Mouse (Mus musculus) v-Abl transformed pro-B cells (cell line): ENCODE measurements around the gene Plxna2.

Experiments
- in situ Hi-C, 2 experiments: fragments of 400-800 bp; cut with MboI; formaldehyde crosslinking; loops; one replicate each; pipeline ENCODE4 v1.15.1; 2025; ENCODE audit not compliant: unreplicated experiment in 2 of 2

The Plxna2 gene

DNA sequence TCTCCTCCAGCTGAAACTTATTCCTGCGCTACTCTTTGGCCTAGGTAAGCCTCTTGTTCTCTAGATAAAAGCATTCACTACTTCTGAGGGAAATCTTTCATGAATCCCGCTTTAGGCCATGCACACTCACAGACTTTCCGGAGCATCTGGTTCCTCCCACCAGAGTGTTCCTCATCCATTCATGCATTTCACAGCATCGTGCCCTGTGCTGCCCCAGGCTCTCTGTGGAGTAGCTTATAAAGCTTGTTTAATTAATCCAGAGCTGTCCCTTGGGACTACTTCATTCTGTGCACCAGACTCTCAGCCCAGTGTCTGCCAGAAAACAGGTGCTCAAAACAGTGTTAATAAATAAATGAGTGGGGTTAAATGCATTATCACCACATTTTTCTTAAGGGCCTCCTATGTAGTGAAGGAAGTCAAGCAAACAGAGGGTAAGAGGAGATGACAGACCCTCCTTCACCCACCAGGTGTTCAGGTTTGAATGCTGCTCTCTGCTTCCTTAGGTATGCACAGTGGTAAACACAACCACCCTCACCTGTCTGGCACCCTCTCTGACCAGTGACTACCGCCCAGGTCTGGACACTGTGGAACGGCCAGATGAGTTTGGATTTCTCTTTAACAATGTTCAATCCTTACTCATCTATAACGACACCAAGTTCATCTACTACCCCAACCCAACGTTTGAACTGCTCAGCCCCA lies 175.4 kb downstream of the Plxna2 start:
- in situ Hi-C loops: no loop called here

DNA sequence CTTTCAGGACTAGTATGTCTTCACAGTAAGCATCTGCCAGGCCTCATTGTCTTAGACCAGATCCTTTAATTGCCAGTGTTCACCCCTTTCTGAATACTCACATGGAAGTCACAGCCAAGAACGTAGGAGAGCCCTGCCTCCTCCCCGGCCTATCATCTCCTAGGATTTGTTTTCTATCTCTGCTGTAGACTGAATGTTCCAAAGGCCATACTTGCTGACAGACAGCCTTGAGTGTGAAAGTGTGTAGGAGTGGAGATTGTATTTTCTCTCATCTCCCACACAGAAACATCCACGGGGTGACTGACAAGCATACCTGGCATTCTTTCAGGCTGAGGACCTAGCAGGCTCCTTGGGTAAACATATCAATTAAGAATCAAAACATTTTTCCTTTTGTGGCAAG lies 177.3 kb downstream of the Plxna2 start:
- in situ Hi-C loops: no loop called here

DNA sequence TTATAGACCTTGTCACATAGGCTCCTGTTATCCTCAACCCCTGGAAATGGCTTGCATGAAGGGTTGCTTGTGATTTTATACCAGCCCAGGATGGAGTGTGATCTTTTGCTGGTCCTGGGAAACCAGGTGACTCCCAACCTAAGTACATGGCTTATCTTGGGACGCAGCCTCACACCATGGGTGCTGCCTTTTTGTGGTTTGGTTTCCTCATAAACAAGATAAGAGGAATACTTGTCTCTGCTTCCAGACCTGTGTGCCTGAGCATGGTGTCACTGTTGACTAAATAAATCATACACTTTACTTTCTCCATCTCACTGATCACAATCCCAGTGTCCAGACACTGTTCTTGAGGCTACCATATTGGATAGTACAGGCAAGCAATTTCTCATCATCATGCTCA lies 179.8 kb downstream of the Plxna2 start:
- in situ Hi-C loops: no loop called here

DNA sequence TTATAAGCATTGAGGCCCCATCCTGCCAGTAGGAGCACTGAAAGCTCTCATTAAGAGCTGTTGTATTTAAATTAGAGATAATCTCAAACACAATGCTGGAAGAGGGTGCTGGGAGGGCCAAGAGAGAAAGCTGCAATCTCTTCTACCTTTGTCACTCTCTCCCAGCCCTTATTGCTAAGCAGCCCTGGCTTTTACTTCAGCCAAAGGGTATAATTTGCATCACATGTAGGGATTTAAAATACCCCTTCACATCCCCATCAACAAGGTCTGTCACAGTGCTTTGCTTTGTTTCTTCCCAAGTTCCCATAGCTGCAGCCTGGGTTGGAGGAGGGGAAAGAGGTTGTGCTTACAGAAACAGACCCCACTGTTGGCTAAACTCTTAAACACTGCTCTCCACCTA lies 180.5 kb downstream of the Plxna2 start:
- in situ Hi-C loops: no loop called here

DNA sequence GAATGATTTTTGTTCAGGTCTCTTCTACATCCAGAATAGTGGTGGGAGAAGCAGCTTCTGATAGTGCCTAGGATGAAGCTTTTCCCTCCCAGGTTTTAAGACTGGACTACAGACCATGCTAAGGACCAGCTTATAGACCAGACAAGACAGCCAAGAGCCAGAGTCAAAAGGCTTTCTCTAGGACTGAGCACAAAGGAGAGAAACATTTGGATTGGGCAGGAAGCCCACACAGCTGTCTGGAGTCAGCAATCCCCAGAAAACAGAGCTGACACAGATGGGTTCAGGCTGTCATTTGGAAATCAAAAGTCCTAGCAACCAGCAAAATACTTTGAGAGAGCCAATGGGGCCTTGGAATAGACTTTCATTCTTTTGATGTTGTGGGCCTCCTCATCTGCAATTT lies 190.2 kb downstream of the Plxna2 start:
- in situ Hi-C loops: loop anchor here in 1 of 2 experiments (25.0 kb wide), 1 partner anchor 596 kb away; no protein-coding TSS in a partner anchor

DNA sequence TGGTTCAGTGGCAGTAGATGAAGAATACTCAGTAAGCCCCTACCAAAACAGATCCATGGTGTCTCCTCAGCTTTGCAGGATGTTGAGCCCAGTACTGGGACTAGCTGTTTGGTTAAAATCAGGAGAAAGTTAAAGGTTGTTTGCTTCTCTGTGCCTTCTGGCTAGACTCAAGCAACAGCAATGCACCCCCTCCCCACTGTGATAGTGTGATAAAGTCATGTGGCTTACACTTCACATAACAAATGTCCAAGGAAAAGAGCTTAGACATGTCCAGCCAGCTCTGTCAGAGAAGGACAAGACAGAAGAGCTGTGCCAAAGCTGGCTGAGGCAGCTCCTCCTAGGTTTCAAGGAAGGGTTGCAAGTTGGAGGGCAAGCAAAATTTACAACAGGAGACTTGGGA lies 190.7 kb downstream of the Plxna2 start:
- in situ Hi-C loops: loop anchor here in 1 of 2 experiments (25.0 kb wide), 1 partner anchor 596 kb away; no protein-coding TSS in a partner anchor

DNA sequence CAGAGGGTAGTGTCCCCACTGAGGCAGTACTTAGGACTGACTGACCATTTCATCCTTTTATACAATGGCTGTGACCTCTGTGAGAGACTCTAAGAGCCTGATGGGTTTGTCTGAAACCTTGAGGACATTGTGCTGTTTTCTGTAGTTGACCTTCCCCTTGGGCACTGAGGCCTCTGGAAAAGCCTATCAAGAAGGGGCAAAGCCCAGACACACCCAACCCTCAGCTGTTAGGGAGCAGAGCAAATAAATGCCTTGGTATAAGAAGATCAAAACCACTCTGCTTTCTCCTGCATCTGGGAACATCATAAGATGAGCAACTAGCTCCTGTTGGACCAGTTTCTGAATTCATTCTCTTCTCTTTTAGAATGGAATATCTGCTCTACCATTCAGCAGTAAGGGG lies 191.6 kb downstream of the Plxna2 start:
- in situ Hi-C loops: loop anchor here in 1 of 2 experiments (25.0 kb wide), 1 partner anchor 597 kb away; no protein-coding TSS in a partner anchor

DNA sequence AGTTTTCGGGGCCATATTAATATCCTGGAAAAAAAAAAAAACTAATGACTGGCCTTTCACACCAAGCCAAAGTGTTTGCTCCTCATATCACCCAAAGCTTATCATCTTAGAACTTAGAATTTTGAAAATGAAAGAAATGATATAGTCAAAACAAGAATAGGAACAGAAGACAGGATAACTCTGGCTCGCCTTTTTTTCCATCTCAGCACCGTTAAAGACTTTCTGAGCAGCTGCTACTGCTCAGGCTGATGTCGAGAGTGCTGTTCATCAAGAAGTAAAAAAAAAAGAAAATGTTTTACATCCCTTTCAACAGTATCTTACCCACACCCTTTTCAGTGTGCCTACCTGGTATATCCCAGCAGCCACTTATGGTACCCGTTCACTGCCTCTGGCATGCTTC lies 196.2 kb downstream of the Plxna2 start:
- in situ Hi-C loops: loop anchor here in 1 of 2 experiments (10.0 to 25.0 kb wide), 2 partner anchors 89 to 602 kb away; no protein-coding TSS in a partner anchor

DNA sequence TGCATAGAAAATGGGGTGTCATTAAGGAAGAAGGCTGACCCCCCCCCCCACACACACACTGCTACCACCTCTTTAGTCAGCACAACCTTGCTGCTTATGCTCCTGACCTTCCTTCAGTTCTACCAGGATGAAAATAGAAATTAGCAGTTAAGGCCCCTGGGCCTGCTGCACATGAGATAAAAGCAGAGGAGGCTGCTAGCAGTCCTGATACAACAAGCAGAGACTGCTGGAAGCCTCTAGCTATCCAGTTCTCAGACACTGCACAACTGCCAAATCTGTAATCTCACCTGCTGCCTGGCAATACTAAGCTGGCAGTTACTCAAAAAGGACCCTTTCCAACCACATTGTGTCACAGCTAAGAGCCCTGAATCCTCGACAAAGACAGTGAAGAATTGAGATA lies 197.5 kb downstream of the Plxna2 start:
- in situ Hi-C loops: loop anchor here (5.0 to 25.0 kb wide), 4 partner anchors 63 to 603 kb away; partner anchors contain the start of gene Plxna2 (in 2 of the 2)

DNA sequence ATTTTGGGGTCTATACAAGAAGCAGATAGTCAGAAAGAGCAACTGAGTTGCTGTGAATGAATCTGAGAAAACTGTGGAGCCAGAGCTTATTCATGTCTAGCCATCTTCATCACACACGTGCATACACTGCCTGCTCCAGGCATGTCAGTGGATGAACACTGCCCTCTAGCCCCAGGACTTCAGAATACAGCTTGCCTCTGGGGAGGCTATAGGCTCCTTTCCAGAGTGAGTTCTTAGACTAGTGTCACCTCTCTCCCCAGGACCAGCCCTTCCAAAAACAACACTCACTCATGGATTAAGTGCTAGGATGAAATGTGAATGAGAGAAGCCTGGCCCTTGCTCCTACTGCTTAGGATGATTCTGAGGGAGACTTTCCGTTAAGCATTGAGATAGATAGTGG lies 198.9 kb downstream of the Plxna2 start:
- in situ Hi-C loops: loop anchor here (5.0 to 25.0 kb wide), 4 partner anchors 65 to 605 kb away; partner anchors contain the start of gene Plxna2 (in 2 of the 2)

DNA sequence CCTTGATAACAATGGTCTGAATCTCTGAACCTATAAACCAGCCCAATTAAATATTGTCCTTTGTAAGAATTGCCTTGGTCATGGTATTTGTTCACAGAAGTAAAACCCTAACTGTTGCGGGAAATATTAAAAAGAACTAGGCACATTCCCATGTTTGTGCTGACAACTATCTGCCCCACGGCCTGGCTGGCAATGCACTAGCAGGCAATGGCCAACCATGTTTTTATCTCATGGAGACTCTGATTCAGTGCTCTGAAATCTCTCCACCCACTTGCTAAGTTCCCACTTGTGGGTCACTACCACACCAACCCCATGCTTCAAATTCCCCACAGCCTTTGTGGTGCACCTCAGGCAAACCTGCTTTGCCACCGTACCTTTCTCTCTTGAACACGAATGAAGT lies 202.9 kb downstream of the Plxna2 start:
- in situ Hi-C loops: loop anchor here in 1 of 2 experiments (25.0 kb wide), 1 partner anchor 609 kb away; no protein-coding TSS in a partner anchor

DNA sequence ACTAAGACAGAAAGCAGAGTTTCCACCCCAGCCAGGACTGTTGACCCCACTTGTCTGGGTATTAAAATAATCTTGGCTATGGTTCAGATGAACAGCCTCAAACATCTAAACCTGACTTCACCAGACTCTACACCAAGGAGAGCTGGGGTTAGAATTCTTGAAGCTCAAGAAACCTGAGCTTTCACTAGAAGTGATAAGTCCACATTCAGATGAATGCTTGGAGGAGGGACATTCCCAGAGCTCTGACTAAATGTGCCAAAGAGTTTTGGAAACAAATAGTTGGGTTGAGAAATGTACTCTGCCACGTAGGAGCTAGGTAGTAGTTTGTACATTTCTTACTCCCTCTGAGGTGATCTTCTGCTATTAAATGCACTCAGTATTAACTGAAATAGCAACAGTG lies 203.7 kb downstream of the Plxna2 start:
- in situ Hi-C loops: loop anchor here in 1 of 2 experiments (25.0 kb wide), 1 partner anchor 609 kb away; no protein-coding TSS in a partner anchor

DNA sequence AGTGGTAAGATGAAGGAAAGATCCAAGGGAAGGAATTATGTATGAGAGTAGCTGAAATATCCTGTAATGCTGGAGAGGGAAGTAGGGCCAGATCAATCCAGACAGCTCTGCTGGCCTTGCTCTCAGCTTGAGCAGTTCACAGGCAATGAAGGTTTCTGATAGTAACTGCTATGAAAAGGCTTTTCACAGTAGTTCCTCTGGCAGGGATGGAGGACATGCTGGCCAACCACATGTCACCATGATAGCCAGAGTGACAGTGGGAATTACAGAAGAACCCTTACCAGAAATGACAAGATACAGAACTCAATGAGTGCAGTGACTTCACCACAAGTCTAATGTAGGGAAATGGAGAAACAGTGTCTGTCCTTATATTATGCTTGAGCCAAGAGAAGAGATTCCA lies 210.3 kb downstream of the Plxna2 start:
- in situ Hi-C loops: loop anchor here in 1 of 2 experiments (25.0 kb wide), 1 partner anchor 1141 kb away; no protein-coding TSS in a partner anchor

DNA sequence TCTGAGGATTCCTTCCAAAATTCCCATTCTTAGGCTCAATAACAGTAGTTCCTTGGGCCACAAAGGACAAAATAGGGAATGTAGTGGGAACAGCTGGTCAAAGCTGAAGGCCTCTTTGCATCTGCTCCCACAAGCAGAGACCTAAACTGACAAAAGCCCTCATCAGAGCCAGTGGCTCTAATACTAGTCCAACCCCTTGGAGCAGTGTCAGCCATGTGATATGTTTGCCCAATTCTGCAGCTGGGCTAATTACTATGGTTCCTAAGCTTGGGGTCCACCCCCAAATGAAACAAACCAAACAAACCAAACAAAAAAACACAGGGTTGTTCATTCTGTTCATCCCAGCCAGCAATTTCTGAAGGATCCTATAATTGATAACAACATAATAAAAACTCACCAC lies 217.2 kb downstream of the Plxna2 start:
- in situ Hi-C loops: loop anchor here in 1 of 2 experiments (25.0 kb wide), 1 partner anchor 1148 kb away; no protein-coding TSS in a partner anchor

DNA sequence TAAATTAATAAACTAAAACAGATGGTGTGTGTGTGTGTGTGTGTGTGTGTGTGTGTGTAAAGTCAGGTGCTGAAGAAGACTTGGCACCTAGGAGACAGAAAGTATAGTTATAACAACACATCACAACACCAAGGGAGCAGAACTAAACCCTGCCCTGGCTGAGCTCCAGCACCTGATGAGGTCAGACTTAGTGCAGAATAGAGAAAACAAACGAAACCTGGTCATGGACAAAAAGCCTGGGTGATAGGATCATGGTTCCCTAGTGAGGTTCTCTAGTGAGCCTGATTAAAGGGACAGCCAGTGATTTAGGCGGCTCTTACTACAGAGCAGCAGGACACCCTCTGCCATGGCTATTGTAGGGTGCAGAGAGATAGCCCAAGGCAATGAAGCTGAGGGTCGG lies 218.2 kb downstream of the Plxna2 start:
- in situ Hi-C loops: loop anchor here in 1 of 2 experiments (25.0 kb wide), 1 partner anchor 1149 kb away; no protein-coding TSS in a partner anchor

DNA sequence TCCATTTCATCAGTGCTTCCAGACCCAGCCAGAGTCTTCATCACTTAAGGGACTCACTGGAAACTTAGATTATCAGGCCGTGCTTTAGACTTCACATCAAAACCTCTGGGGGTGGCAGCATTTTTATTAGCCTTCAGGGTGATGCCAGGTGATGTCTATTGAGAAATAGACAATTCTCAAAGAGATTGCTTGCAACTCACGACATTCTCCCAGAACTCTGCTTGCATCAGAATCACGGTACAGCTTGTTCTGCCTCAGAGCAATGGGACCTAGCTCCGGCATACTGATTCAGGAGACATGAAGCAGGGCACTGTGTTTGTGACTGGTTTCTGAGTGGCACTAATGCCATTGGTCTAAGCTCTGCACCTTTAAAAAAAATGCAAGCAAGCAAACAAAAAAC lies 218.7 kb downstream of the Plxna2 start:
- in situ Hi-C loops: loop anchor here in 1 of 2 experiments (25.0 kb wide), 1 partner anchor 1149 kb away; no protein-coding TSS in a partner anchor

DNA sequence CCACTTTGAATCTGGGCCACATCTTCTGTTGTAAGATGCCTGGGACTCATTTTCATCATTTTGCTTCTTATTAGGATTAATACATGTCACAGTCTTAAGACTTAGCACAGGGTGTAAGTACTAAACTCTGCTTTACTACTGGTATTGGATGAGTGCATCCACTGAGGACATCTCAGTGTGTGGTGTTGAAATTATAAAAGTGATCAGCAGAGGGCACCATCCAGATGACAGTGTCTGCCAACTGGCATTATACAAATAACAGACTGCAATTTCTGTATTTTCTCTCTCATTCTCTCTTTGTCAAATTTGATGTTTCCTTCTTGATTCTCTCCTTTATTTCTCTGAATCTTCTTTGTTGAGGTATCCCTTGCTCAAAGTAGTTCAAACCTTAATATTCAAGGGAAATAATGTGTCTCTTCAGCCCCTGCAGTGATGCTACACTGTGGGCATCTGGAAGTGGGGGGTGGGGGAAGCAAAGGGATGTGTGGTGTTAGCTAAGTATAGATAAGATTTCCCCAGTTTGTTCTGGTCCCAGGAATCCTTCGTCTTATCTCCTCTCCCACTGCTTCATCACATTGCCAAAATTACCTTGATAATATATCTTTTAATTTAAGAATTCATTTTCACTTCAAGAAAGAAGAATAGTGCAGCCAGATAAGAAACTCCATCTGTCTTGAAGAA lies 221.4 kb downstream of the Plxna2 start:
- in situ Hi-C loops: loop anchor here in 1 of 2 experiments (25.0 kb wide), 1 partner anchor 1152 kb away; no protein-coding TSS in a partner anchor

DNA sequence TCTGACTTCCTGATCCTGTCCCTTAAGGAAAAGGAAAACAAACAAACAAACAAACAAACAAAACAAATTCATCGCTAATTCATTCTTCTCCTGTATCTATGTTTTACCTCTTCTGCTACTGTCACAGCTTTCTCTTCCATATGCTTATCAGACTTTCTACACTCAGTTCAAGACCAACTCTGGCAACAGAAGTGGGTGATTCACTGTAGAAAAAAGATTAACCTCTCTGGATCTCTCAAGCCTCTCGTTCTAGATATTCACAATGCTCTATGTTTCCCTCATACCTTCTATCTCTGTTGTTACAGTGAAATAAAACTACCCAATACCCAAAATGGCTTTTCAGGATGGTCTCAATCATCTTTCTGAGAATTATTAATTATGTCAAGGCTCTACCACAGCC lies 225.0 kb downstream of the Plxna2 start:
- in situ Hi-C loops: loop anchor here in 1 of 2 experiments (25.0 kb wide), 1 partner anchor 1156 kb away; no protein-coding TSS in a partner anchor

DNA sequence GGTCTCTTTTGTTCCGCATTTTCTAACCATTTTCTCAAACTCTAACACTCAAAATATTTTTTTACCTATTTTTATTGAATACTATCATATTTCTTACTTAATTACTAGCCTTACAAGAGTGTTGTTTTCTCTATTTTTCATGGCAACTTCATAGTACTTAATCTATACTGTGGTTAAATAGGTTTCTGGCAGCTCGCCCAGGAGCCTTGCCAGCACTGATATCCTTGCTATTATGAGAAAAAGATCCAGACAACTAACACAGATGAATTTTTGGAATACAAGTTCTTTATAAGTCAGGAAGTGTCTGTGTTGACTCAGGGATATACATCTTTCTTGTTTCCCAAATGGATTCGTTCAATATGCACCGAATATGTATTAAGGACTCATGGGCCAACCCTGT lies 229.0 kb downstream of the Plxna2 start:
- in situ Hi-C loops: loop anchor here in 1 of 2 experiments (25.0 kb wide), 1 partner anchor 1160 kb away; no protein-coding TSS in a partner anchor

DNA sequence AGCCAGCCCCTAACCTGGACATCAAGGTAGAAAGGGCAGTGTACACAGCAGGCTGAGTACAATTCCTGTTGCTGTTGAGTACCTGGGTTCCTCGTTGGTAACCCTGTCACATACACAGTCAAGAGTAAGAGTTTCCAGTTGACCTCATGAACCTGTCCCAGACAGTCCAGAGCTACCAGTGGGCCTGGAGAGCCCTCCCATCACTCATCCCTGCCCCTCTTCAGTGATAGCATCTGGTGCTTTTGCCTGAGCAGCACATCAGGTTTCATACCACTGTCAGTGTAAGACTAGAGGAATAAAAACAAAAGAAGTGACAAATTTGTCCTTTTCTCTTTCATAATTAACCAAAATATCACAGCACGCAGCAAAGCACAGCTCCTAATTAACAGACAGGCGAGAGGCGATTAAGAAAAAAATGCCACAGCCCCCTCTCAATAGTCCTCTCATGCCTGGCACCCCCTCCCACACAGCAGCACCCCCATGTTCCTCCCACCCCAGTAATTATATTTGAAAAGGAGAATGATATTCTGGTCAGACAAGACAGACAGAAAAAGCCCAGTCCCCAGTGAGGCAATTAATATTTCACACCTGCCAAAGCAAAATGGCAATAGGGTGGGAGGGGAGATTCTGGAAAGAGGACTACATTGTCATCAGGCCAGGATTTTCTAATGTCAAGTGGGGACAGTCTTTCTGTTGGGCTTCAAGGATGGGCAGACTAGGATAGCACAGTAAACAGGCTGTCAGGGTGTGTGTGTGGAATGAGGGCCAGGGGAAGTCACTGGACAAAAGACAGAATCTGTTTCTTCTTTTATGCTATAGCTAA lies 233.4 kb downstream of the Plxna2 start:
- in situ Hi-C loops: no loop called here
